12 mouse cellular contexts compared by ENCODE assay signal in the genomic region with DNA sequence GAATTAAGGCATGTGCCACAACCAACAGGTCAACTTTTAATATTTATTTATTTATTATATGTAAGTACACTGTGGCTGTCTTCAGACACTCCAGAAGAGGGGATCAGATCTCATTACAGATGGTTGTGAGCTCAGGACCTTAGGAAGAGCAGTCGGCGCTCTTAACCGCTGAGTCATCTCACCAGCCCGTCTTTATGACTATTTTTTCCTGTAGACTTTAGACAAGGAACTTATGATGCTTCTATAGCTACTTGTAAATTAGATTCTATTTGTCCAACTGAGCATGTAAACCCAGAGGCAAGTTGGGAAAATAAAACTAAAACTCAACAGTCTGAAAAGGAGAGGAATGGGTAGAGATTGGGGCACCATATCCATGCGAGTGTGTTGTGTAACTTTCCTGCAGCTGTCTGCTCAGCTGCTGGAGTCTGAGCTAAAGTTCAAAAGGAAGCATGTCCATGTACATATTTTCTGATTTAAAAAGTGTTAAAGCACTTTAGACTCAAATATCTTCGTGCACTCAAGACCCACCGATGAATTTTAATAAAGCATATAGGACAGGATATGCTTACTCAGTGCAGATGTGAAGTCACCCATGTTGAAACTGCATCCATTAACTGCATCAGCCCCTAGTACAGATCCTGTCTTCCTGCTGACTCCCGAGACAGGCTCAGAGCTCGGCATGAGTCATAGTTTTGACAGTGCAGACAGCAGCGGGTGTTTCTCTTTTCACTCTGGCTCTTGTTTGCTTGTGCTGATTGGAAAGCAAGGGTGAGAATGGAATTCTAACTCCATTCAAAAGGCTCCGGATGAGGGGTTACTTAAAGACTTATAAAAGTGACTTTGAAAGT.
DNase-seq lines count a peak whose midpoint lies in the region; ATAC-seq and TF ChIP-seq lines count a peak whose summit lies in the region.
"Had no signal": no experiment of that assay in that cellular context is flagged by ENCODE, and none has a peak within 500 bp of the region (broad histone marks: within the 10 kb centered on the region; RNA-seq: fewer than 3 reads in every experiment).

No protein-coding gene starts in this region.

- H3K4me2 ChIP-seq in forebrain, postnatal 0 days (ENCODE audit: low read depth) = no peak overlapping the region
- H3K4me2 ChIP-seq in forebrain, embryonic 15.5 days (replicated peaks) = no peak overlapping the region
- H3K4me2 ChIP-seq in heart, postnatal 0 days (ENCODE audit: low read depth, low read length) = no peak overlapping the region
- H3K4me2 ChIP-seq: embryonic facial prominence, embryonic 12.5 days; kidney, embryonic 15.5 days had no signal

- no peak overlapping the region for H3K9ac ChIP-seq in forebrain, postnatal 0 days
- no peak overlapping the region for H3K9ac ChIP-seq in forebrain, embryonic 15.5 days (replicated peaks)
- no peak overlapping the region for H3K9ac ChIP-seq in heart, postnatal 0 days (replicated peaks; ENCODE audit: low read depth, low read length)
- H3K9ac ChIP-seq: embryonic facial prominence, embryonic 12.5 days; kidney, embryonic 15.5 days had no signal

- TF ChIP-seq CTCF in forebrain, postnatal 0 days (IDR thresholded peaks at IDR 0.05; ENCODE audit: low read depth) = no peak
- no peak for TF ChIP-seq CTCF in heart, postnatal 0 days (IDR thresholded peaks at IDR 0.05; ENCODE audit: low read depth)

- peak; percentile 62 for ATAC-seq in forebrain, postnatal 0 days
- no peak for ATAC-seq in forebrain, embryonic 15.5 days (replicated peaks)
- 0 out of 2 replicates have a peak, but pooled peaks have one; percentile 14 for ATAC-seq in heart, postnatal 0 days (ENCODE audit: insufficient read depth, low read depth)
- no peak for ATAC-seq in activated CD4-positive, CD25-positive, alpha-beta regulatory T cell, adult 4 months

- H3K4me3 ChIP-seq in forebrain, postnatal 0 days (ENCODE audit: low read depth, low read length) = no peak overlapping the region
- H3K4me3 ChIP-seq in forebrain, embryonic 15.5 days = no peak overlapping the region
- no peak overlapping the region for H3K4me3 ChIP-seq in heart, postnatal 0 days (ENCODE audit: low read depth, low read length)
- H3K4me3 ChIP-seq: embryonic facial prominence, embryonic 12.5 days; kidney, embryonic 15.5 days had no signal

- H3K27ac ChIP-seq in forebrain, postnatal 0 days (ENCODE audit: low read depth, low read length) = no peak overlapping the region
- H3K27ac ChIP-seq in forebrain, embryonic 15.5 days (replicated peaks) = no peak overlapping the region
- no peak overlapping the region for H3K27ac ChIP-seq in heart, postnatal 0 days (ENCODE audit: low read depth)
- H3K27ac ChIP-seq: embryonic facial prominence, embryonic 12.5 days; kidney, embryonic 15.5 days had no signal

- no peaks in the 10 kb centered on the region for H3K9me3 ChIP-seq in forebrain, postnatal 0 days (ENCODE audit: low read length)
- H3K9me3 ChIP-seq in forebrain, embryonic 15.5 days = no peaks in the 10 kb centered on the region
- H3K9me3 ChIP-seq in heart, postnatal 0 days (replicated peaks; ENCODE audit: control insufficient read depth, low read length) = no peaks in the 10 kb centered on the region
- H3K9me3 ChIP-seq: embryonic facial prominence, embryonic 12.5 days; kidney, embryonic 15.5 days had no signal

- H3K36me3 ChIP-seq in forebrain, postnatal 0 days (ENCODE audit: insufficient read depth) = no peaks in the 10 kb centered on the region
- H3K36me3 ChIP-seq in forebrain, embryonic 15.5 days = no peaks in the 10 kb centered on the region
- H3K36me3 ChIP-seq in heart, postnatal 0 days (replicated peaks; ENCODE audit: control insufficient read depth, insufficient read depth, low read length) = no peaks in the 10 kb centered on the region
- H3K36me3 ChIP-seq: embryonic facial prominence, embryonic 12.5 days; kidney, embryonic 15.5 days had no signal

- H3K27me3 ChIP-seq in forebrain, postnatal 0 days (ENCODE audit: insufficient read depth, low read length) = no peaks in the 10 kb centered on the region
- H3K27me3 ChIP-seq in forebrain, embryonic 15.5 days = no peaks in the 10 kb centered on the region
- no peaks in the 10 kb centered on the region for H3K27me3 ChIP-seq in heart, postnatal 0 days (ENCODE audit: control insufficient read depth, insufficient read depth, low read length)
- H3K27me3 ChIP-seq: CH12.LX; embryonic facial prominence, embryonic 12.5 days had no signal

- WGBS in forebrain, postnatal 0 days = 63% methylated on average over 11 of the region's 11 CpGs
- 64% methylated on average over 11 of the region's 11 CpGs for WGBS in forebrain, embryonic 15.5 days
- 45% methylated on average over 11 of the region's 11 CpGs for WGBS in heart, postnatal 0 days

- DNase-seq in forebrain, postnatal 0 days = no peak
- DNase-seq in lung, postnatal 10 days = peak; percentile 6
- DNase-seq in lung, postnatal 14 days = no peak
- DNase-seq in heart, postnatal 0 days (ENCODE audit: low spot score) = peak; percentile 26
- peak; percentile 23 for DNase-seq in telencephalon, adult 2 months (ENCODE audit: low read depth, low spot score)
- DNase-seq in cerebellum, postnatal 25 days = no peak
- DNase-seq: right cerebral cortex, postnatal 4 days had no signal

- no peak for TF ChIP-seq EP300 in heart, postnatal 0 days (IDR thresholded peaks at IDR 0.05; ENCODE audit: low read depth)

- H3K4me1 ChIP-seq in forebrain, postnatal 0 days (ENCODE audit: insufficient read depth) = no peaks in the 10 kb centered on the region
- H3K4me1 ChIP-seq in forebrain, embryonic 15.5 days = no peaks in the 10 kb centered on the region
- H3K4me1 ChIP-seq in heart, postnatal 0 days (ENCODE audit: control insufficient read depth, insufficient read depth) = no peaks in the 10 kb centered on the region
- H3K4me1 ChIP-seq: embryonic facial prominence, embryonic 12.5 days; kidney, embryonic 15.5 days had no signal

Comparison
In these comparisons a context has a peak if more than half of its experiments do, and no peak if none do; other contexts are left out.
1. ATAC-seq: peak in forebrain, postnatal 0 days (single experiment) and heart, postnatal 0 days (single experiment); none in forebrain, embryonic 15.5 days (single experiment) and activated CD4-positive, CD25-positive, alpha-beta regulatory T cell, adult 4 months (single experiment).
2. DNase-seq: peak in lung, postnatal 10 days (single experiment), heart, postnatal 0 days (single experiment) and telencephalon, adult 2 months (single experiment); none in forebrain, postnatal 0 days (single experiment), lung, postnatal 14 days (single experiment) and cerebellum, postnatal 25 days (0 of 2).